Mouse (Mus musculus) liver, adult 2 months (tissue): ENCODE data around the gene Foxred2. TPM values are rescaled to one million over a fixed set of nuclear protein-coding genes. Genes with fewer than 3 reads are reported as not detected.

Experiments
- DNase-seq: peaks from one replicate; pipeline ENCODE4 v3.0.0-alpha.2; 2011; ENCODE audit warnings: low read depth, low spot score; ENCODE audit errors: extremely low read depth
- H3K27ac ChIP-seq: fragments of 200-500 bp; replicated peaks from 2 replicates; pipeline ENCODE4 v1.5.1; 2012; ENCODE audit warnings: low read depth, mild to moderate bottlenecking, control low read depth, inconsistent platforms, low read length; ENCODE audit not compliant: insufficient read depth
- H3K27me3 ChIP-seq: fragments of 200-500 bp; 2 replicates; pipeline ENCODE4 v1.6.1; 2012; ENCODE audit warnings: mild to moderate bottlenecking, moderate library complexity, low read length, inconsistent platforms; ENCODE audit not compliant: control insufficient read depth, insufficient read depth
- H3K36me3 ChIP-seq: fragments of 200-500 bp; 2 replicates; pipeline ENCODE4 v1.6.1; 2012; ENCODE audit warnings: low read length, inconsistent platforms; ENCODE audit not compliant: control insufficient read depth, insufficient read depth
- H3K4me1 ChIP-seq: fragments of 200-500 bp; 2 replicates; pipeline ENCODE4 v1.6.1; 2011; ENCODE audit warnings: low read length; ENCODE audit not compliant: control insufficient read depth, insufficient read depth
- H3K4me3 ChIP-seq: fragments of 200-500 bp; 2 replicates; pipeline ENCODE4 v1.5.1; 2011; ENCODE audit warnings: low read depth, mild to moderate bottlenecking, control low read depth, low read length, moderate library complexity; ENCODE audit not compliant: insufficient read depth
- H3K79me2 ChIP-seq: fragments of 200-500 bp; 2 replicates; pipeline ENCODE4 v1.6.1; 2012; ENCODE audit warnings: inconsistent platforms, mild to moderate bottlenecking, low read length, moderate library complexity; ENCODE audit not compliant: control insufficient read depth, insufficient read depth
- H3K9ac ChIP-seq: fragments of 200-500 bp; 2 replicates; pipeline ENCODE4 v1.6.1; 2012; ENCODE audit warnings: low read depth, mild to moderate bottlenecking, control low read depth, inconsistent platforms, low read length
- CTCF ChIP-seq: fragments of 200-500 bp; IDR thresholded peaks from 2 replicates; pipeline ENCODE4 v1.5.1; 2011; ENCODE audit warnings: low read depth, low read length, control low read depth
- POLR2A ChIP-seq: fragments of 200-500 bp; IDR thresholded peaks from 2 replicates; pipeline ENCODE4 v1.6.1; 2011; ENCODE audit warnings: low read length, control low read depth; ENCODE audit not compliant: insufficient read depth; ENCODE audit errors: extremely low read depth
- WGBS: fragments of 180-500 bp; shearing (Covaris S2); methylation state at CpG from one replicate; pipeline ENCODE4 v1.1.7; 2018; 5-methylcytosine and 5-hydroxymethylcytosine counted together
- polyA plus RNA-seq: library from polyadenylated mRNA; depleted of rRNA; stranded (reverse); fragments of >200 nt; gene quantifications from 2 replicates; pipeline ENCODE4 v1.2.3, GENCODE M21; 2012; rRNA removed
- total RNA-seq: library from RNA; depleted of rRNA; stranded (reverse); fragments of >200 nt; gene quantifications from 2 replicates; pipeline ENCODE4 v1.2.3, GENCODE M21; 2014; rRNA removed

Foxred2 gene
- total RNA-seq (0.13 and 0.18 TPM in 2 replicates), polyA plus RNA-seq (0.16 and 0.18 TPM in 2 replicates)

GRCm38 (mm10) chr15:77956404-77956901 is at the start of gene Foxred2:
Gene Foxred2, minus strand, starts transcription at chr15:77956722.
- TF ChIP-seq POLR2A (no peak), CTCF (no peak)
- peak within 1 kb of the TSS; percentile 24 for H3K9ac ChIP-seq
- no peaks in the 10 kb centered on the region for H3K79me2 ChIP-seq
- 2% methylated on average over 39 of the region's 39 CpGs for WGBS
- H3K36me3 ChIP-seq, result peaks cover 24% of the 10 kb centered on the region; the same call in 1 of the 2 replicates
- H3K4me1 ChIP-seq, result peaks cover 3% of the 10 kb centered on the region; the same call in 1 of the 2 replicates
- H3K4me3 ChIP-seq, result peak within 1 kb of the TSS; percentile 53; the same call in 1 of the 2 replicates
- peaks cover 3% of the 10 kb centered on the region; the same call in 1 of the 2 replicates for H3K27me3 ChIP-seq
- DNase-seq, result peak; percentile 27
- H3K27ac ChIP-seq, result no peak within 1 kb of the TSS

GRCm38 (mm10) chr15:78003929-78004328 is 47.4 kb upstream of the Foxred2 start:
- Histone ChIP-seq H3K36me3 (no peaks in the 10 kb centered on the region), H3K27me3 (no peaks in the 10 kb centered on the region), H3K4me3 (no peak overlapping the region), H3K4me1 (no peaks in the 10 kb centered on the region), H3K79me2 (no peaks in the 10 kb centered on the region), H3K27ac (no peak overlapping the region), H3K9ac (no peak overlapping the region)
- TF ChIP-seq CTCF, result no peak
- no peak for TF ChIP-seq POLR2A
- peak; percentile 15 for DNase-seq
- 30% methylated on average over 9 of the region's 9 CpGs for WGBS

DNA sequence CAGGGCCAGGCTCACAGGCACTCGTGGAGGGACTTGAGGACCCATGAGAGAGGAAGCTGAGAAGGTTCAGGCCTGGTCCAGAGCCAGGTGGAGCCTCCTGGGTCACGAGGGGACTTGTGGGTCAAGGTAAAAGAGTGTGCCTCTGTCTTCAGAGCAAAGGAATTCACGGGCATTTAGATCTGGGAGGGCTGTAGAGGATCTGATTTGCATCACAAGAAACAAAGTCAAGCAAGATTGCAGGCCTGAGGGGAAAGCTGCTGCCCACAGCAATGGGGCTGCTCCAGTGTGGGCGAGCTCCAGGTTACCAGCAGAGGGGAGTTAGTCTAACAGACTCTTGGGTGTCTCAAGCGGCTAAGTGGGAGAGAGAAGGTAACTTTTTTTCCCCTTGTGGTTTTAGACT is 44.9 kb upstream of the Foxred2 start:
- 40% methylated on average over 5 of the region's 5 CpGs for WGBS
- no peaks in the 10 kb centered on the region for H3K4me1 ChIP-seq

DNA sequence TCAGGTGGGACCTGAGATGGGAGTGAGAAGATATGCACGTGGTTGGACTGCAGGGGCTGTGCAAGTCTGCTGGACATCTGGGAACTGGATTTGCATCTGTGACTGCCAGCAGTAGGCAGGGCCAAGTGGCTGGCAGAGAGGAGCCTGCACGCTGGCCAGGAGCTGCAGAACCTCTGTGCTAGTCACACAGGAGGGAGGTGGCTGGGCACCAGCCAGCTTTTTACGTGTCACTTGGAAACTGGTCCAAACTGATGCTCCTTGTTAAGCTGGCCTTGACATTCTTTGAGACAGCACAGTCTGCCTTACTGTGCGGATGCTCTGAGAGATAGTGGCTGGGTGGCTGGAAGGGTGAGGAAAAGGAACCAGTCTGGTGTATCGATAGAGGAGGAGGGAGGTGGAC is 32.0 kb upstream of the Foxred2 start:
- Histone ChIP-seq H3K27me3 (no peaks in the 10 kb centered on the region), H3K4me3 (no peak overlapping the region), H3K36me3 (no peaks in the 10 kb centered on the region), H3K9ac (no peak overlapping the region), H3K4me1 (no peaks in the 10 kb centered on the region), H3K27ac (no peak overlapping the region), H3K79me2 (no peaks in the 10 kb centered on the region)
- 53% methylated on average over 5 of the region's 5 CpGs for WGBS
- no peak for DNase-seq
- TF ChIP-seq POLR2A (no peak), CTCF (no peak)

More for the DNA sequence above, 44.9 kb upstream of the Foxred2 start:
- H3K4me3 ChIP-seq, result no peak overlapping the region
- H3K9ac ChIP-seq, result no peak overlapping the region
- H3K27ac ChIP-seq, result no peak overlapping the region
- no peaks in the 10 kb centered on the region for H3K79me2 ChIP-seq
- no peaks in the 10 kb centered on the region for H3K27me3 ChIP-seq
- H3K36me3 ChIP-seq, result no peaks in the 10 kb centered on the region
- no peak for DNase-seq
- TF ChIP-seq POLR2A, result no peak

DNA sequence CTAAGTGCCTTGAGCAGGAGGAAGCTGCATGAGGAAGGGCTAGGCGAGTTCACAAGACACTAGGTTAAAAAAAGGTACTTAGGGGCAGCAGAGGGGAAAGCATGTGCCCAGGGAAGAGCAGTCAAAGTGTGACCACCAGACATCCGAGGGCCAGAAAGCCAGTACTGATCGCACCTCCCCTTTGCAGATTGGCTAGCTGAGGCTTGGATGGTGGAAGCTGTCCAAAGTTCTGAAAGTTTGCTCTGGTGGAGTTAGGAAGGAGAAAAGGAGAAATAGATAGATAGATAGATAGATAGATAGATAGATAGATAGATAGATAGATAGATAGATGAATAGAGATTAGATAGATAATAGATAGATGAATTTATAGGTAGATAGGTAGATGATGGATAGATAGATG is 26.9 kb upstream of the Foxred2 start:
- no peaks in the 10 kb centered on the region for H3K4me1 ChIP-seq
- no peaks in the 10 kb centered on the region for H3K36me3 ChIP-seq
- 20% methylated on average over 3 of the region's 3 CpGs for WGBS
- TF ChIP-seq CTCF (no peak), POLR2A (no peak)
- H3K27ac ChIP-seq, result no peak overlapping the region
- H3K27me3 ChIP-seq, result no peaks in the 10 kb centered on the region
- DNase-seq, result no peak
- H3K9ac ChIP-seq, result no peak overlapping the region
- H3K79me2 ChIP-seq, result no peaks in the 10 kb centered on the region
- H3K4me3 ChIP-seq, result no peak overlapping the region

- Histone ChIP-seq H3K9ac (no peak overlapping the region), H3K27me3 (no peaks in the 10 kb centered on the region), H3K79me2 (no peaks in the 10 kb centered on the region), H3K4me1 (no peaks in the 10 kb centered on the region), H3K4me3 (no peak overlapping the region), H3K36me3 (no peaks in the 10 kb centered on the region), H3K27ac (no peak overlapping the region)
- DNase-seq, result no peak
- WGBS, result 34% methylated on average over 18 of the region's 18 CpGs
- TF ChIP-seq POLR2A (no peak), CTCF (peak; percentile 78)
Measured at GRCm38 (mm10) chr15:77982195-77982939, 25.8 kb upstream of the Foxred2 start.
